In the genomic region with DNA sequence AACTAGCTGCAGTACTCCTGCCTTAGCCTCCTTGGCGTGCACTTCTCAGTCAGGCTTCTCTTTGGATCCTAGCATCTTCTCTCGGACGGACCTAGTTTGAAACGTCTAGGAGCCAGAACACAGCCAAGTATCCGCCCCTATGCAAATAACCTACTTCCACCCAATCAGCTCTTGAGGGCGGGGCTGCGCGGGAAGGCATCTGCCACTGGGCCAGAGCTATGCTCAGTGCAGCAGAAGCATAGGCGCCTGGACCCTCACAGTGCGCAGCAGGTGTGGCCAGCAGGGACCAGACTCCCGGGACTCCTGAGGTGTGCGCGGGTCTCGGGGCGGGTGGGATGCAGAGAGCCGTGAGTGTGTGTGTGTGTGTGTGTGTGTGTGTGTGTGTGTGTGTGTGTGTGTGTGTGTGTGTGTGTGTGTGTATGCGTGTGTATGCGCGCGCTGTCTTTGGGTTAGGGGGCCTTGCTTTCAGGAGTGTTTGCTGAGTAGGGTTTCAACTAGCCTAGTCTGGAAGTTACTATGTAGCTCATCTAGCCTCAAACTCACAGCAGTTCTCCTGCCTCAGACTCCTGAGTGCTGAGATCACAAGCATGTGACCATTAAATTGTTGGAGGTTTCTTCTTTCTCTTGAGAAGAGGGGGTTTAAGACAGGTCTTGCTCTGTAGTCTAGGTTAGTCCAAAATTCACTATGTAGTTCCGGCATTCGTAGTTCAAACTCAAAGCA, we compare ENCODE assay signal across 8 mouse cellular contexts. TPM values are rescaled to one million over a fixed set of nuclear protein-coding genes. Genes with fewer than 3 reads are reported as not detected.
DNase-seq lines count a peak whose midpoint lies in the region; ATAC-seq and TF ChIP-seq lines count a peak whose summit lies in the region.

No protein-coding gene starts in this region.

- TF ChIP-seq POLR2A in ES-Bruce4 (IDR thresholded peaks at IDR 0.05; ENCODE audit: insufficient read depth, low read length), result peak; percentile 81

- WGBS in forebrain, embryonic 10.5 days, result 11% methylated on average over 18 of the region's 22 CpGs
- 16% methylated on average over 22 of the region's 22 CpGs for WGBS in heart, postnatal 0 days

- no peak for TF ChIP-seq EP300 in ES-Bruce4 (IDR thresholded peaks at IDR 0.05; ENCODE audit: insufficient read depth, low read depth, low read length)
- no peak for TF ChIP-seq EP300 in heart, postnatal 0 days (IDR thresholded peaks at IDR 0.05; ENCODE audit: low read depth)

- peak overlapping the region; percentile 43 for H3K9ac ChIP-seq in ES-Bruce4 (ENCODE audit: low read depth, poor library complexity, severe bottlenecking)
- no peak overlapping the region for H3K9ac ChIP-seq in heart, postnatal 0 days (replicated peaks; ENCODE audit: low read depth, low read length)

- no peaks in the 10 kb centered on the region for H3K9me3 ChIP-seq in ES-Bruce4 (replicated peaks; ENCODE audit: control insufficient read depth, insufficient read depth, low read length, poor library complexity, severe bottlenecking)
- no peaks in the 10 kb centered on the region for H3K9me3 ChIP-seq in forebrain, embryonic 10.5 days
- H3K9me3 ChIP-seq in heart, postnatal 0 days (replicated peaks; ENCODE audit: control insufficient read depth, low read length), result no peaks in the 10 kb centered on the region

- ATAC-seq in heart, postnatal 0 days (ENCODE audit: insufficient read depth, low read depth), result peak; percentile 92

- peaks cover 11% of the 10 kb centered on the region for H3K4me1 ChIP-seq in ES-Bruce4 (ENCODE audit: control insufficient read depth, insufficient read depth, low read length)
- H3K4me1 ChIP-seq in forebrain, embryonic 10.5 days, result peaks cover 20% of the 10 kb centered on the region
- no peaks in the 10 kb centered on the region for H3K4me1 ChIP-seq in heart, postnatal 0 days (ENCODE audit: control insufficient read depth, insufficient read depth)

- peak; percentile 80 for DNase-seq in adrenal gland, adult 2 months
- DNase-seq in forebrain, embryonic 10.5 days (ENCODE audit: extremely low spot score, low spot score), result peak; percentile 75
- DNase-seq in heart, postnatal 0 days (ENCODE audit: low spot score), result peak; percentile 70
- DNase-seq in kidney, postnatal 25 days, result peak; percentile 78 to 86
- DNase-seq in lung, postnatal 14 days, result peak; percentile 76
- peak; percentile 85 for DNase-seq in retina, embryonic 14.5 days (ENCODE audit: low spot score)
- DNase-seq in thymus, postnatal 36 days, result peak; percentile 78 to 85

- peak overlapping the region; percentile 48 for H3K4me3 ChIP-seq in ES-Bruce4 (ENCODE audit: low read depth, low read length)
- H3K4me3 ChIP-seq in forebrain, embryonic 10.5 days, result peak overlapping the region; percentile 42
- H3K4me3 ChIP-seq in heart, postnatal 0 days (ENCODE audit: low read depth, low read length), result peak overlapping the region; percentile 5; the same call in 1 of the 2 replicates

- no peaks in the 10 kb centered on the region for H3K36me3 ChIP-seq in ES-Bruce4 (ENCODE audit: control insufficient read depth, insufficient read depth, low read length, poor library complexity, severe bottlenecking)
- H3K36me3 ChIP-seq in forebrain, embryonic 10.5 days (replicated peaks), result no peaks in the 10 kb centered on the region
- no peaks in the 10 kb centered on the region for H3K36me3 ChIP-seq in heart, postnatal 0 days (replicated peaks; ENCODE audit: control insufficient read depth, insufficient read depth, low read length)

- peak overlapping the region; percentile 30 for H3K4me2 ChIP-seq in heart, postnatal 0 days (ENCODE audit: low read depth, low read length)

- no peak for TF ChIP-seq CTCF in ES-Bruce4 (IDR thresholded peaks at IDR 0.05; ENCODE audit: low read depth, low read length)
- TF ChIP-seq CTCF in heart, postnatal 0 days (IDR thresholded peaks at IDR 0.05; ENCODE audit: low read depth), result no peak

- no peak overlapping the region; the same call in 1 of the 2 replicates for H3K27ac ChIP-seq in ES-Bruce4 (ENCODE audit: insufficient read depth, low read length)
- H3K27ac ChIP-seq in forebrain, embryonic 10.5 days, result no peak overlapping the region
- H3K27ac ChIP-seq in heart, postnatal 0 days (ENCODE audit: low read depth), result no peak overlapping the region

- H3K27me3 ChIP-seq in ES-Bruce4 (ENCODE audit: control insufficient read depth, insufficient read depth, low read length, poor library complexity, severe bottlenecking), result no peaks in the 10 kb centered on the region
- peaks cover 50% of the 10 kb centered on the region for H3K27me3 ChIP-seq in forebrain, embryonic 10.5 days (ENCODE audit: poor library complexity, severe bottlenecking)
- no peaks in the 10 kb centered on the region for H3K27me3 ChIP-seq in heart, postnatal 0 days (ENCODE audit: control insufficient read depth, insufficient read depth, low read length)

RNA-seq across cellular contexts. Expression of a gene that starts 13.2 kb away (rescaled TPM):
- 4.4 and 5.8 TPM in 2 replicates for polyA plus RNA-seq in ES-Bruce4 (2011; ENCODE audit: insufficient read depth, insufficient read length, low read depth, missing spikeins)
- under 1 TPM; 0.45 to 0.63 TPM for total RNA-seq in adrenal gland, adult 2 months (2021)
- polyA plus RNA-seq in adrenal gland, adult 2 months (2012; rRNA removed), result 1.5 and 2.2 TPM in 2 replicates
- polyA plus RNA-seq in forebrain, embryonic 10.5 days (2016; fragmentation: Nextera tagmentation; extraction: Ambion mirVana), result 0.71 and 0.74 TPM in 2 replicates
- total RNA-seq in heart, postnatal 0 days (2014; rRNA removed; ENCODE audit: low replicate concordance), result not detected in 2 replicates
- 0.20 TPM in 1 of 2 replicates, not detected in the other for polyA plus RNA-seq in heart, postnatal 0 days (2015; fragmentation: Nextera tagmentation; extraction: Ambion mirVana)

RNA-seq across cellular contexts. Expression of a gene that starts 13.4 kb away (rescaled TPM):
- 24.1 and 28.3 TPM in 2 replicates for polyA plus RNA-seq in ES-Bruce4 (2011; ENCODE audit: insufficient read depth, insufficient read length, low read depth, missing spikeins)
- total RNA-seq in adrenal gland, adult 2 months (2021), result 10 to 100 TPM; 57.1 to 57.8 TPM
- polyA plus RNA-seq in adrenal gland, adult 2 months (2012; rRNA removed), result 70.4 and 84.8 TPM in 2 replicates
- 38.5 and 41.6 TPM in 2 replicates for polyA plus RNA-seq in forebrain, embryonic 10.5 days (2016; fragmentation: Nextera tagmentation; extraction: Ambion mirVana)
- total RNA-seq in heart, postnatal 0 days (2014; rRNA removed; ENCODE audit: low replicate concordance), result 34.3 and 68.4 TPM in 2 replicates
- 32.1 and 34.5 TPM in 2 replicates for polyA plus RNA-seq in heart, postnatal 0 days (2015; fragmentation: Nextera tagmentation; extraction: Ambion mirVana)

RNA-seq across cellular contexts. Expression of a gene that starts 13.7 kb away (rescaled TPM):
- polyA plus RNA-seq in ES-Bruce4 (2011; ENCODE audit: insufficient read depth, insufficient read length, low read depth, missing spikeins), result 7.9 and 8.2 TPM in 2 replicates
- total RNA-seq in adrenal gland, adult 2 months (2021), result 10 to 100 TPM; 15.4 to 18.0 TPM
- 13.6 and 16.6 TPM in 2 replicates for polyA plus RNA-seq in adrenal gland, adult 2 months (2012; rRNA removed)
- 17.1 and 19.2 TPM in 2 replicates for polyA plus RNA-seq in forebrain, embryonic 10.5 days (2016; fragmentation: Nextera tagmentation; extraction: Ambion mirVana)
- 29.4 and 48.4 TPM in 2 replicates for total RNA-seq in heart, postnatal 0 days (2014; rRNA removed; ENCODE audit: low replicate concordance)
- 22.5 and 23.9 TPM in 2 replicates for polyA plus RNA-seq in heart, postnatal 0 days (2015; fragmentation: Nextera tagmentation; extraction: Ambion mirVana)

RNA-seq across cellular contexts. Expression of a gene that starts 19.5 kb away (rescaled TPM):
- 36.5 and 43.1 TPM in 2 replicates for polyA plus RNA-seq in ES-Bruce4 (2011; ENCODE audit: insufficient read depth, insufficient read length, low read depth, missing spikeins)
- 10 to 100 TPM; 66.5 to 74.0 TPM for total RNA-seq in adrenal gland, adult 2 months (2021)
- polyA plus RNA-seq in adrenal gland, adult 2 months (2012; rRNA removed), result 277 and 300 TPM in 2 replicates
- polyA plus RNA-seq in forebrain, embryonic 10.5 days (2016; fragmentation: Nextera tagmentation; extraction: Ambion mirVana), result 68.8 and 70.2 TPM in 2 replicates
- total RNA-seq in heart, postnatal 0 days (2014; rRNA removed; ENCODE audit: low replicate concordance), result 155 and 174 TPM in 2 replicates
- polyA plus RNA-seq in heart, postnatal 0 days (2015; fragmentation: Nextera tagmentation; extraction: Ambion mirVana), result 120 and 132 TPM in 2 replicates

RNA-seq across cellular contexts. Expression of a gene that starts 21.6 kb away (rescaled TPM):
- polyA plus RNA-seq in ES-Bruce4 (2011; ENCODE audit: insufficient read depth, insufficient read length, low read depth, missing spikeins), result 38.0 and 42.7 TPM in 2 replicates
- total RNA-seq in adrenal gland, adult 2 months (2021), result 10 to 100 TPM; 19.1 to 20.0 TPM
- 11.9 and 12.4 TPM in 2 replicates for polyA plus RNA-seq in adrenal gland, adult 2 months (2012; rRNA removed)
- 35.7 and 37.9 TPM in 2 replicates for polyA plus RNA-seq in forebrain, embryonic 10.5 days (2016; fragmentation: Nextera tagmentation; extraction: Ambion mirVana)
- 2.9 and 10.3 TPM in 2 replicates for total RNA-seq in heart, postnatal 0 days (2014; rRNA removed; ENCODE audit: low replicate concordance)
- polyA plus RNA-seq in heart, postnatal 0 days (2015; fragmentation: Nextera tagmentation; extraction: Ambion mirVana), result 29.2 and 32.5 TPM in 2 replicates
